Comparison of ENCODE assay signal across 26 mouse cellular contexts in the genomic region with DNA sequence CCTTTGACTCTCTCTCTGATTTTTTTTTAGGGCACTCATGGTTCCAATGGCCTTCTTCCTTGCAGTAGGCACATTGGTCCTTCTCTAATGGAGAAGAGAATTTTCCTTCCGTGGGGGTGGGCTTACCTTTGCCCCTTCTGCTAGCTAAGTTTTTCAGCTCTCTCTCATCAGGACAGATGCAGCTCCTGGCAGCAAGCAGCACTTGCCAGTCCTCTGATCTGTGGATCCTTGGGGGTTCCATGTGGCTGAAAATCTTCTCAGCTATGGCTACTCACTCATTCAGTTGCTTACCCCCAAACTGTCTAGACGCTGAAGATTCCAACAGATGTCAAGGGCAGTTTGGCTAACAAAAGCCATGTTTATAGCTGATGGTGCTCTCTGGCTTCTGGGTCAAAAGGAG. TPM values are rescaled to one million over a fixed set of nuclear protein-coding genes. Genes with fewer than 3 reads are reported as not detected.
DNase-seq lines count a peak whose midpoint lies in the region; ATAC-seq lines count a peak whose summit lies in the region.
"Had no signal": no experiment of that assay in that cellular context is flagged by ENCODE, and none has a peak within 500 bp of the region (broad histone marks: within the 10 kb centered on the region; RNA-seq: fewer than 3 reads in every experiment).

No protein-coding gene starts in this region.

- H3K36me3 ChIP-seq in liver, embryonic 13.5 days = no peaks in the 10 kb centered on the region
- no peaks in the 10 kb centered on the region for H3K36me3 ChIP-seq in liver, embryonic 11.5 days (ENCODE audit: control insufficient read depth, insufficient read depth, low read length)
- H3K36me3 ChIP-seq: embryonic facial prominence, embryonic 10.5 days; embryonic facial prominence, embryonic 12.5 days; forebrain, embryonic 15.5 days had no signal

- H3K27ac ChIP-seq in liver, embryonic 13.5 days = peak overlapping the region; percentile 21
- H3K27ac ChIP-seq in liver, embryonic 11.5 days (ENCODE audit: low read depth, low read length) = no peak overlapping the region
- H3K27ac ChIP-seq: embryonic facial prominence, embryonic 10.5 days; embryonic facial prominence, embryonic 12.5 days; forebrain, embryonic 13.5 days; forebrain, embryonic 15.5 days had no signal

- WGBS in liver, embryonic 13.5 days (ENCODE audit: insufficient replicate concordance) = 67% methylated on average over 2 of the region's 2 CpGs
- WGBS in liver, embryonic 11.5 days = 78% methylated on average over 2 of the region's 2 CpGs

- peaks cover 69% of the 10 kb centered on the region for H3K4me1 ChIP-seq in liver, embryonic 13.5 days (replicated peaks)
- peaks cover 17% of the 10 kb centered on the region for H3K4me1 ChIP-seq in liver, embryonic 11.5 days (replicated peaks; ENCODE audit: control insufficient read depth, insufficient read depth, low read length)
- H3K4me1 ChIP-seq: embryonic facial prominence, embryonic 12.5 days had no signal

- no peak for ATAC-seq in liver, embryonic 13.5 days (ENCODE audit: low read depth)
- no peak for ATAC-seq in liver, embryonic 11.5 days (replicated peaks; ENCODE audit: low FRiP score)
- ATAC-seq: activated CD4-positive, CD25-positive, alpha-beta regulatory T cell, adult 4 months; forebrain, embryonic 13.5 days; forebrain, embryonic 15.5 days; forebrain, postnatal 0 days had no signal

- H3K27me3 ChIP-seq in liver, embryonic 13.5 days = no peaks in the 10 kb centered on the region
- H3K27me3 ChIP-seq in liver, embryonic 11.5 days (replicated peaks; ENCODE audit: control insufficient read depth, insufficient read depth, low read length) = no peaks in the 10 kb centered on the region
- H3K27me3 ChIP-seq: embryonic facial prominence, embryonic 12.5 days; forebrain, embryonic 13.5 days; forebrain, embryonic 15.5 days had no signal

- H3K4me3 ChIP-seq in liver, embryonic 13.5 days (replicated peaks) = no peak overlapping the region
- H3K4me3 ChIP-seq in liver, embryonic 11.5 days (ENCODE audit: low read depth, low read length) = no peak overlapping the region
- H3K4me3 ChIP-seq: embryonic facial prominence, embryonic 10.5 days; embryonic facial prominence, embryonic 12.5 days; forebrain, embryonic 13.5 days; forebrain, embryonic 15.5 days had no signal

- DNase-seq in heart, adult 11 months = peak; percentile 75
- no peak for DNase-seq in heart, postnatal 4 days
- DNase-seq in liver, embryonic 13.5 days = no peak
- DNase-seq in liver, embryonic 11.5 days (ENCODE audit: low spot score) = no peak
- DNase-seq in A20 (ENCODE audit: low read depth, low spot score) = peak; percentile 1
- DNase-seq: adrenal gland, adult 8-10 months; adrenal gland, postnatal 14 days; adrenal gland, postnatal 36 days; cerebellum, adult 11-12 months; cerebellum, adult 2 months; cerebellum, adult 9-10 months; cerebellum, postnatal 10 days; cerebellum, postnatal 25 days; forebrain, postnatal 0 days had no signal

- H3K9ac ChIP-seq in liver, embryonic 13.5 days = no peak overlapping the region
- no peak overlapping the region for H3K9ac ChIP-seq in liver, embryonic 11.5 days (ENCODE audit: low read depth, low read length)
- H3K9ac ChIP-seq: embryonic facial prominence, embryonic 12.5 days; forebrain, embryonic 13.5 days; forebrain, embryonic 15.5 days; forebrain, postnatal 0 days had no signal

- H3K4me2 ChIP-seq in liver, embryonic 13.5 days = no peak overlapping the region
- no peak overlapping the region for H3K4me2 ChIP-seq in liver, embryonic 11.5 days
- H3K4me2 ChIP-seq: embryonic facial prominence, embryonic 12.5 days; forebrain, embryonic 13.5 days; forebrain, embryonic 15.5 days had no signal

- no peaks in the 10 kb centered on the region for H3K9me3 ChIP-seq in liver, embryonic 13.5 days (replicated peaks)
- H3K9me3 ChIP-seq in liver, embryonic 11.5 days (ENCODE audit: control insufficient read depth, low read length) = no peaks in the 10 kb centered on the region
- H3K9me3 ChIP-seq: embryonic facial prominence, embryonic 10.5 days; embryonic facial prominence, embryonic 12.5 days; forebrain, embryonic 13.5 days; forebrain, embryonic 15.5 days had no signal

RNA-seq across cellular contexts. Expression of gene Cd59a, which starts 2.3 kb away (rescaled TPM):
- 10 to 100 TPM; 28.1 to 31.9 TPM for total RNA-seq in heart, postnatal 4 days (2021)
- 82.9 and 85.7 TPM in 2 replicates for polyA plus RNA-seq in liver, embryonic 13.5 days (2015; fragmentation: Nextera tagmentation; extraction: Ambion mirVana)
- polyA plus RNA-seq in liver, embryonic 11.5 days (2014; fragmentation: Nextera tagmentation; extraction: Ambion mirVana) = 73.4 and 77.6 TPM in 2 replicates

RNA-seq across cellular contexts. Expression of gene Cd59b, which starts 23.7 kb away (rescaled TPM):
- total RNA-seq in heart, postnatal 4 days (2021) = 1 to 10 TPM; 1.2 to 1.8 TPM
- 13.1 and 13.3 TPM in 2 replicates for polyA plus RNA-seq in liver, embryonic 13.5 days (2015; fragmentation: Nextera tagmentation; extraction: Ambion mirVana)
- 8.7 and 10.6 TPM in 2 replicates for polyA plus RNA-seq in liver, embryonic 11.5 days (2014; fragmentation: Nextera tagmentation; extraction: Ambion mirVana)
- total RNA-seq: MEL had no signal
- polyA plus RNA-seq: activated CD4-positive, CD25-positive, alpha-beta regulatory T cell, adult 4 months; C2C12 had no signal

RNA-seq across cellular contexts. Expression of gene Gm10799, which starts 25.0 kb away (rescaled TPM):
- total RNA-seq in heart, postnatal 4 days (2021) = not detected
- not detected in 2 replicates for polyA plus RNA-seq in liver, embryonic 13.5 days (2015; fragmentation: Nextera tagmentation; extraction: Ambion mirVana)
- polyA plus RNA-seq in liver, embryonic 11.5 days (2014; fragmentation: Nextera tagmentation; extraction: Ambion mirVana) = not detected in 2 replicates
- total RNA-seq: adrenal gland, adult 18-20 months; adrenal gland, adult 8-10 months; adrenal gland, postnatal 14 days; adrenal gland, postnatal 36 days; ES-E14; forebrain, postnatal 0 days; MEL had no signal
- polyA plus RNA-seq: activated CD4-positive, CD25-positive, alpha-beta regulatory T cell, adult 4 months; C2C12; cerebellum, adult 2 months; cortical plate, adult 2 months; embryonic facial prominence, embryonic 10.5 days; embryonic facial prominence, embryonic 12.5 days; embryonic facial prominence, embryonic 14.5 days; forebrain, embryonic 11.5 days; forebrain, embryonic 13.5 days; forebrain, embryonic 15.5 days; forebrain, postnatal 0 days had no signal

RNA-seq across cellular contexts. Expression of gene Gm10912, which starts 27.7 kb away (rescaled TPM):
- under 1 TPM; 0.17 to 0.29 TPM for total RNA-seq in heart, postnatal 4 days (2021)
- 0.06 TPM in 1 of 2 replicates, not detected in the other for polyA plus RNA-seq in liver, embryonic 13.5 days (2015; fragmentation: Nextera tagmentation; extraction: Ambion mirVana)
- polyA plus RNA-seq in liver, embryonic 11.5 days (2014; fragmentation: Nextera tagmentation; extraction: Ambion mirVana) = 0.10 TPM in 1 of 2 replicates, not detected in the other
- total RNA-seq: ES-E14; forebrain, postnatal 0 days had no signal
- polyA plus RNA-seq: activated CD4-positive, CD25-positive, alpha-beta regulatory T cell, adult 4 months; C2C12; embryonic facial prominence, embryonic 10.5 days; embryonic facial prominence, embryonic 12.5 days; embryonic facial prominence, embryonic 14.5 days; forebrain, embryonic 11.5 days; forebrain, embryonic 13.5 days; forebrain, embryonic 15.5 days; forebrain, postnatal 0 days had no signal

RNA-seq across cellular contexts. Expression of gene A930018P22Rik, which starts 29.3 kb away (rescaled TPM):
- under 1 TPM; 0.68 to 0.69 TPM for total RNA-seq in heart, postnatal 4 days (2021)
- polyA plus RNA-seq in liver, embryonic 13.5 days (2015; fragmentation: Nextera tagmentation; extraction: Ambion mirVana) = 0.19 and 0.48 TPM in 2 replicates
- 0.23 TPM in 1 of 2 replicates, not detected in the other for polyA plus RNA-seq in liver, embryonic 11.5 days (2014; fragmentation: Nextera tagmentation; extraction: Ambion mirVana)
- total RNA-seq: ES-E14, MEL had no signal
- polyA plus RNA-seq: activated CD4-positive, CD25-positive, alpha-beta regulatory T cell, adult 4 months; embryonic facial prominence, embryonic 10.5 days; embryonic facial prominence, embryonic 12.5 days; embryonic facial prominence, embryonic 14.5 days; forebrain, embryonic 11.5 days; forebrain, embryonic 13.5 days; forebrain, embryonic 15.5 days; forebrain, postnatal 0 days had no signal

Comparison
In these comparisons a context has a peak if more than half of its experiments do, and no peak if none do; other contexts are left out.
1. DNase-seq: peak in heart, adult 11 months (single experiment) and A20 (single experiment); none in heart, postnatal 4 days (single experiment), liver, embryonic 13.5 days (single experiment) and liver, embryonic 11.5 days (single experiment).